Mouse (Mus musculus) gastrocnemius, postnatal 10 days (tissue): Measurements from ENCODE around the gene Mthfsl. TPM values are rescaled to one million over a fixed set of nuclear protein-coding genes. Genes with fewer than 3 reads are reported as not detected.
"Not testable (repeated sequence)": the region's sequence is repeated elsewhere in the genome, so short reads cannot be mapped to it uniquely, and the experiment has no call there.

Source experiments
- DNase-seq: peaks from one replicate; pipeline ENCODE4 v3.0.0; 2021; ENCODE audit warnings: mixed read lengths
- long read RNA-seq, 2 experiments: library from polyadenylated mRNA; stranded (forward); transcript quantifications; one replicate each; pipeline ENCODE4 v2.0.0; 2021
- total RNA-seq, 2 experiments: library from RNA; stranded (reverse); gene quantifications; 2 replicates each; pipeline ENCODE4 v1.2.3; 2021

The Mthfsl gene
- 10 to 100 TPM; 14.3 to 17.3 TPM for total RNA-seq
- long read RNA-seq, experiment 1, partial matches to known transcripts, result 0 of 13 reads
- long read RNA-seq, experiment 1, other reads (novel, unspliced or antisense), result 5 of 13 reads
- long read RNA-seq, experiment 2, partial matches to known transcripts, result 2 of 16 reads
- long read RNA-seq, experiment 2, other reads (novel, unspliced or antisense), result 8 of 16 reads

DNA sequence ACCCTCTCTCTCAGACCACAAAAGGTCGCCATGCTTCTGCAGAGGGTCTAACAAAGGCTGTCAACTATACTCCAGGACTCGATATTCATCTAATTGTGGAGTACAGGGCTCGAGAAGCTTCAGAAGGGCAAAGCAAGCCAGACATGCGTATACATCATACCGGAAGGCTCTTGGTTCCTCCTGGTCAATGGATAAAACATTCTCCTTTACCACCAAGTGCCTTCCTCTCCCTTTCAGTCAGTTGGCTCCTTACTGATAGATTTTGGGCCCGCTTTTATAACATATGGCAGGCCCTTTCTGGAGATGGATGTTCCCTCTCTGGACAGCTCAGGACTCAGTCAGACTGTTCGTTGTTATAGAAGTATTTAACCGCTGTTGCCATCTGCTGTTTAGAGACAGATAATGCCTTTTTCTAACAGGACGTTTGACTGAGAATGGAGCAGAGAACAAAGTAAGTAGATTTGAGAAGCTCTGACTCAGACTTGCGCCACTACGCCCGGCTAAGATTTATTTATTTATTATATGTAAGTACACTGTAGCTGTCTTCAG, at the start of gene Mthfsl:
TSS of gene Mthfsl (minus strand) at position 308 of the 549 bp plus-strand sequence.
- DNase-seq, result not testable (repeated sequence)

DNA sequence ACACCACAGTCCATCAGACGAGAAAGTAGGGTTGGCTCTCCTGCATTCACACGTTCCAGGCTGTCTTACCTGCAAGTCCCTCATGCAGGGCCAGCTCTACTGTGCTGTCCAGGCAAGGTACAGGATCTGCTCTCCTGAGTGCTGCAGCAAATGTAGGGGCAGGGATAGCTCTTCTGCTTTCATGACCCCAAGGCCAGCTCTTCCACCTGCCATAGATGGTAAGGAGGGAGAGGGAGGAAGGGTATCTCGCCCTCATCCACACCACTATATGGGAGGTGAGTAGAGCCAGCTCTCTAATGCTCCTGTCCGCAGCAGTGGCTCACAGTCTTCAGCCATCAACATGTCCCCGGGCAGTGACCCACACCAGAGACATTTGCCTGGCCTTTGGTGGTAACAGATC, 49.4 kb upstream of the Mthfsl start:
- DNase-seq, result not testable (repeated sequence)

DNA sequence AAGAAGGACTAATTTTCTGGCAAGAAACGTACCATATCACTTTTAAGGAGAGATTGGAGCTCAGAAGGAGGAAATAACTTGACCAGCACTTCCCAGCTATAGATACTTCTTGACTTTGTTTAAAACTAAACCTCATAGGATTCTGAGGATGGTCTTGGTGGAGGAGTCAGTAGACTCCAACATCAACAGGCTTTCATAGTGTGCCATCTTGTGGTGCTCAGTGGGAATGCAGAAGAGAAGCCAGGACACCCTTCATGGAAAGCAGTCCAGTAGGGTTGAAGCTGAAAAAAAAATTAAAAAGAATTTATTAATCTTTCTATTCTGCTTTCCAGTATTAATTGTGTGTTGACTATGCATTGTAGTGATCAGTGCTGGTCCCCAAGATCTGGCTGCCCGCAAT, 26.6 kb upstream of the Mthfsl start:
- DNase-seq, result peak; percentile 8

DNA sequence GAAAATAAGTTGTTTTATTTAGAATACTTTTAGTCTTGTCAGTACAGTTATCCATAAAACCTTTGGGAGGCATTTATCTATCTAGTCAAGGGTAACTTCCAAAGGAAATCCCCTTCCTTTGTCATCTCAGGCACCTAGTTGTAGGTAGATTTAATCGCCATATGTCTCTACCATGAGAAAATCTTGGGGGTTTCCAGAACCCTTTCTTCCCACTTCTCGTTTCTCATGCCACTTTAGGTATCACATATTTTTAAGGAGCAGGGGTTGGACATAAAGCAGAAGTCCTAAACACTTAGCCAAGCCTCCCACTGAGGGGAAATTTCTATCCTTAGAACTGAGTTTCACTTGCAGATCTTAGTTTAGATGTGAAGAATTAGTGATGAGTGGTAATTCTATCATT, 25.9 kb upstream of the Mthfsl start:
- DNase-seq, result not testable (repeated sequence)

DNA sequence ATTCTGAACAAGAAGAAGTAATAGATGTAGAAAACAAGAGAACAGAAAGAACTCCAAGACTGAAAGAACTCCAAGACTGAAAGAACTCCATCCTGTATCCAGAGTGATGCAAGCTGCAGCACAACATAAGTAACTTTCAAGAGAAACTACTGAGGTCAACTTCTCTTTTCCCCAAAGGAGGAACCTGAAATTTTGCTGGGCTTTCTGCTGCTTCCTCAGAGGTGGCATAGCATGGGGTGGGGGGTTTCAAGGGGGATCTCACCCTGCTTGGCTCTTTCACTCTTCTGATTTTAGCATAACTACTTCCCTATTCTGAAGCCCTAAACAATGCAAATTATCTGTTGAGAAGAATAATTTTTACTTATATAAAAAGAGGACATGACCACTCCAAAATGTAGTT, 15.2 kb upstream of the Mthfsl start:
- not testable (repeated sequence) for DNase-seq

DNA sequence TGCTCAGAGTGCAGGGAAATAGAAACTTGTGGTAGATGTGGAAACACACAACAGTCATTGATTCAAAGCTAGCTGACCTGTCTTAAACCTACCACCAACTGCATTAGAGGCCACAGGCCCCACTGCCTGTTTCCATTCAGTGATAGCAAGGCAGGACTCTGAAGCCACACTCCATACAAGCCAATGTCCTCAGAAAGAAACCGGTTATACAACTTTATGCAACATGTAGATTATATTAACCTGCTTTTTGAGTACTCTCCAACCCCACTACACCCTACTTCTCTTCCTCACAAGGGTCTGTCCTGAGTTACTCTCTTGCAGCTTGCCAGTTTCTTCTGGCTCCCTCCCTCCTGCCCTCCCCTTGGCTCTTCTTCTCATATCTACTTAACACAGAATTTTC, 13.1 kb upstream of the Mthfsl start:
- not testable (repeated sequence) for DNase-seq

DNA sequence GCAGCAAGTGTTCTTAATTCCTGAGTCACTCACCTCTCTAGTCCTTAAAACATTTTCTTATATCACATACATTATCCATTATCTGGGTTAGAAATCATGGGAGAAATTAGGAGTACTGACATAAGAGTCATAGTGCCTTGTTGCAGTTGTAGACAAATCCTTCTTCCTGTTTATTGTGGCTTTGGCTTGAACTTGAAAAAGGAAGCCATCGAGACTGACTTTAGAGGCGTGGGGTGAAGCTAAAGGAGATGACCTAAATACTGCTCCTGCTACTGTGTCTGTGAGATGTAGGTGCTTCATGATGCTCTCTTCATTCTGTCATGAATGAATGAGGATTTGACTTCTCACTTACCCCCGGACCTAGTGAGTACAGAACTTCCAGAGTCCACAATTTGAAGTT, 12.2 kb upstream of the Mthfsl start:
- not testable (repeated sequence) for DNase-seq

DNA sequence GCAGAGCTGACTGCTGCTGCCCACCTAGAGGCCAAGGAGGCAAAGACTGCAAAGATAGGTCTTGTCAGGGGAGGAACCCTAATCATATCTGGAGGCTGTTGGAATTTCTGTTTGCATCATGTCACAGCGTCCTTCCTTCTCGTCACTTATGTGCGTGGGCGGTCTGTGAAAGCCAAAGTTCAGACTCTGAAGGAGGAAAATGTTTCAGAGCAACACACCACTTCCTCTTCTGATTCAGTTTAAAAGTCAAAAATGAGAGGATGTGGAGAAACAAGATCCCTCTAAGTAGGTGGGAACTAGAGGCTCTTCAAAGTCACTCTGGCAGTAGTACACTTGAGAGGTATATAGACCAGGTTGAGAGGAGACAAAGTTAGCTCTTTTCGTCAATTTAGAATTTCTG, 11.6 kb upstream of the Mthfsl start, which contains the start of gene Bcl2a1d:
TSS of gene Bcl2a1d (minus strand) at position 187 of the 400 bp plus-strand sequence.
- not testable (repeated sequence) for DNase-seq

DNA sequence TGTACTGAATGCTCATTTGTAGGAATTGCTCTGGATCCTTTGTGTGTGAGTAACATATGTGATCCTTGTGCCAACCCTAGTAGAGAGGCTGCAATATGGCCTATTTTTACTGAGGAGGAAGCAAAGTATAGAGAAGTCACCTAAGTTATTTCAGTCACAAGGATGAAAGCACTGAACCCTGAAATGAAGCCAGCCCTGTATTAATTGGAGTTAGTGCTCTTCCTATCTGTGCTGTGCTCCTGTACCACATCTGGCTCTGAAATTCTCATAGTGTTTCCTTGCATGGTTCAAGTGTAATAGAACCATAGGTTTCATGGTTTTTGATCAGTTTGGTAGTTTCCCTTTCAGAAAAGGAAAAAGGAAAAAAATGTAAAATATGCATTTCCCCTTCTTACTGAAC, 8.2 kb upstream of the Mthfsl start:
- not testable (repeated sequence) for DNase-seq

DNA sequence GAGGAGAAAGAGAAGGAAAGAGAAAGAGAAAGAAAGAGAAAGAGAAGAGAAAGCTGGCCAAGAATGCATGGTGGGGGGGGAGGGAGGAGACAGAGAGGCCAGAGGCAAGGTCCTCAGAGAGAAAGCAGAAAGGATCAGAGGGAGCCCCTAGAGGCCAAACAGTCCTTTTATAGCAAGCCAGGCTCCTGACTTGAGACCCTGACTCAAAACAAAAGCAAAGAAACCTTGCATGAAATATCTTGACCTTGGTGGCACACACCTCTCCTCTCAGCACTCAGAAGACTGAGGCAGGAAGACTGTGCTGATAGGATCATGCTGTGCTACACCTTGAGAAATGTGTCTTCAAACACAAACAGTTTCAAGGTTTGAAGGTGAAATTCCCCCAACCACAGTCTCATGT, 1.5 kb upstream of the Mthfsl start:
- DNase-seq, result not testable (repeated sequence)

DNA sequence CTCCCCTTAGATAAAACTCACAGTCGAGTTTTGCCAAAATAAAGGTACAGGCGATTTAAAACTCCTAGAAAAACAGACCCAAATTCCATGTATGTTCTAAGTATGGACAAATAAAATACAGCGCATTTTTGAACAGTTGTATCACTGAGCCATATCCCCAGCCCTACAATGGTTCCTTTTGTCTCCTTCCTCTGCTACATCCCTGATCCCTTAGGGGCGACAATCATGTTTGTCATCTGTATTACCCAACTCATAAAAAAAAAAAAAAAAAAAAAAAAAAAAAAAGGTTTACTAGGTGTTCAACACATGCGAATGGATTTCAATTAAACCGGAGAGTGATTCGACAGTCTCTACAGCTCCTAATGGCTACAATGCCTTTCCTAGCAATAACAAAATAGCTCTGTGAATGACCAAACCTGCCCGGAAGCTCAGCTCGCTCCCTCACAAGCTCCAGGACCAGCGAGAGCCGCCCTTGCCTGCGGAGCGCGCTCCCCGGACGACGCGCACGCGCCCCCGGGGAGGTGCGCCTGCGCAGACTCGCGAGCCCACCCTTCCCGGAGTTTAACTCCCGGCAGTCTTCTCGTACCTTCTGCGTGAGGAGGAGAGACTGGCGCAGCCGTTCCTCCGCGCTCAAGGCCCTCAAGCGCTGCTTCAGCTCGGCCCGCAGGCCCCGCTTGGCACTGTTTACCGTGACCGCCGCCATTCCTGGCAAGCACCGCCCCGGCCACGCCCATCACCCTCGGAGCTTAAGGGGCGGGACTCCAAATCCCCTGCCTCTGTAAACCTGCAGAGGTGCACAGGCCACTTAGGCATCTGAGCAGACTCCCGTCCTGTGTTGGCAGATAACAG, 799 bp downstream of the Mthfsl start:
- DNase-seq, result not testable (repeated sequence)

DNA sequence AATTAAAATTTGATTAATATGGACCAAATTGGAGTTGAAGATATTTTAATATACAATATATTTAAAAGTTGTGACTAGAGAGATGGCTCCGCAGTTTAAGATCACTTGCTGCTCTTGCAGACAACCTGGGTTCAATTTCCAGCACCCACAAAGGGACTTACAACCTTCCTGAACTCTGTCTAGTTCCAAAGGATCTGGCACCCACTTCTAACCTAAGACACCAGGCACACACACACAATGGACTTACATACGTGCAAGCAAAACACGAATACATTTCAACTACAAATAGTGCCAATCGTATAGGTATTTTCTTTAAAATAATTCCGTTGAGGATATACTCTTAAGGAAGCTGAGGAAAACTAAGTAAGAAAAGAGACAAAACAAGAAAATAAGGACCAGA, 1.5 kb downstream of the Mthfsl start:
- not testable (repeated sequence) for DNase-seq

DNA sequence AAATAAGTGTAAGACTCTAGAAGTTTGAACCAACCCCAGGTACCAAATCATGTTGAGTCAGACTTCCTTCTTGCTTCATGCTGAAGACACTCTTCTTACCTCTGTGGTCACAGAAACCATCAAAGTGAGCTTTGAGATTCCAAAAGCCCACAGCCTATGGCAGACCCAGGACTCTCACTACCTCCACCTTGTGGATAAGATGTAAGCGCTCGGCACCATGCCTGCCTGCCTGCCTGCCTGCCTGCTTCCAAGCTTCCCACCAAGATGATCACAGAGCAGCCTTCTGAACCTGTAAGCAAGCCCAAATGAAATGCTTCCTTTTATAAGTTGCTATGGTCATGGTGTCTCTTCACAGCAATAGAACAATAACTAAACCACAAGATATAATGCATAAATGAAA, 2.0 kb downstream of the Mthfsl start:
- peak; percentile 49 for DNase-seq

DNA sequence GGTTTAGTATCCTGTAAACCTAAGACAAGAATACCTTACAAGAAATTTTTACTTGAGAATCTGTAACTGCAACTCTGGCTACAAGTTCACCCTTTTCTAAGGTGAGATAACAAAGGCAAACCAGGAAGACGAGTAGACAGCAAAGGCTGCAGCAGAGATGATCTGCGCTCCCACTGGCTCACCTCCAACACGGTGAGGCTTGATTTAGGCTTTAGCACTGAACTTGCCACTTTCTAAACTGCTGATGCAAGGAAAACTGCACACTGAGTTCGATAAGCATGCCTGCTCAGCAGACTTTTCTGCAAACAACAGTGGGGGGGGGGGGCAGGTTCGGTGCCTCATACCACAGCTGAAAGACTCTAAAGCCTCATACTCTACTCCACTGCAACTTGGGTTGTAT, 5.6 kb downstream of the Mthfsl start:
- DNase-seq, result not testable (repeated sequence)

DNA sequence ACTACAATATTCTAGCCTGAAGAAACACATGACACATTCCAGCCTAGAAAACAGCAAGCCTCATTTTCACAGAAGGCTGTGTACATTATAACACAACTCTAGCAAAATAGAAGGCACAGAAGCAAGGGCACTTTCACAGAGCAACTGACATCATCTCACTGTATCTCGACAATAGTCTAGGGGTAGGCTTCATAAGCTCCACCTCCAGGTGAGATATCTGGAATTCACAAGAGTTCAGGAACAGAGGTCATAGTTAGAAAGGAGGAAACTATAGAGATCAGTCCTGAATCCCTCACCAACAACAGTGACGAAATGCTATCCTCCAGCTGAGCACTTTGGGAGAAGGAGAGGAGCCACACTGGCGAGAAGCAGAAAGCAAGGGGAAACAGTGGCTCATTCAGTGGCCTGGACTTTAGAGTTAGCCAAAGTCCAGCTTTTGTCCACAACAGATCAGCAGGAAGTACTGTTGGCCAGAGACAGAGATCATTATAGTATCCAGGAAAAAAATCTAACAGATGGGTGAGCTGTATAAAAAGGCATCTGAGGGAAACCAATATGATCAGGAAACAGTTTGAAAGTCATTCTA, 7.8 kb downstream of the Mthfsl start:
- not testable (repeated sequence) for DNase-seq

DNA sequence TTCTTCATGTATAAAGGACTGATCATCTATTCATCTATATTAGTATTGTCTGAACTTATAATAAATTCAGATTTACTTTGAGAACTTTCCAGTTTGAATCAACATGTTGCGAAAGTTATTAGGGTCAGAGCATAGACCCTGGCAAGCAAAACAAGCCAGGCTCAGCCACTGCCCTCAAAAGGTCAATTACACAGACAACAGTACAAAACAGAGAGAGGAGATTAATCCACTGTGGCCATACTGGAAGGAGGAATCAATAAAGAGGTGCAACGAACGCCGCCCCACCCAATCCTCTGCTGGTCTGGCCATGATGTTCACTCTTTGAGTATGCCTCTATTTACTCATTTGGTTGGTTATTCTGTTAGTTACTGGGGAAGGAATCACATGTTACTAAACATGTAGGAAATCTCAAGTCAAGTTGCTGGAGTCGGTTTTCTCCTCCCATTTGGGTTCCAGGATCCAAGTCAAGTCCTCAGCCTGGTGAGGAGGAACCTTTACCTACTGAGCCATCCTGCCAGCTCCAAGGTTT, 9.1 kb downstream of the Mthfsl start:
- not testable (repeated sequence) for DNase-seq

DNA sequence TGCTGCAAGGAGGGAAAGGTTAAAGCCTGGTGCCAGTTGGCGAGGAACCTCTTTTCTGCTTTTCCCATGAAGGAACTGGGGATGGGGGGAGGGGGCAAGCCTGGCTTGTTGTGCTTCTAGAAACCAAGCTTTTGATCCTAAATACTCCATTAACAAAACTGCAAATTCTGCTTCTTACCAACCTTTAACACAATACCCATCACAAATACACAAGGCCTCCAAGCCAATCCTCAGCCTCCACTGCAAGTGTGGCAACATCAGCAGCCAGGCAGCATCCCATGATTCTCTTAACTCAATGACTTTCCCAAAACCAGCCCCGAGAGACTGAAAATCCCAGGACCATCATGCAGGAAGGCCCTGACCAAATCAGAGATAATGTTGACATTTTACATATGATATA, 9.7 kb downstream of the Mthfsl start:
- DNase-seq, result not testable (repeated sequence)

DNA sequence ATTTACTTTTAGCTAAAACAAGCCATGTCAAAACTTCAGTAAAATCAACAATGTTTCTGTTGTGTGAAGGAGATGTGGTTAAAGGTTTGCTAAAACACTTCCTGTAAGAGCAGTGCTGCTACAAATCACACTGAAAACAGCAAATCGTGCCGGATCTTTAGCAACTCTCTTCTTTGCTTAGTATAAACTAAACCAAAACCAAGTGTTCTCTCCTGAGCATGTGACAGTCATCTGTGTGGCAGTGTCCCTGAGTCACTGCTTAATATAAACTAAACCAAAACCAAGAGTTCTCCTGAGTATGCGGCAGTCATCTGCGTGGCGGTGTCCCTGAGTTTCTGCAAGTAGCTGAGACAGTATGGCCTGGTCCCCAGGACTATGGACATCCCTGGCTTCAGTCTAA, 10.3 kb downstream of the Mthfsl start:
- DNase-seq, result not testable (repeated sequence)

DNA sequence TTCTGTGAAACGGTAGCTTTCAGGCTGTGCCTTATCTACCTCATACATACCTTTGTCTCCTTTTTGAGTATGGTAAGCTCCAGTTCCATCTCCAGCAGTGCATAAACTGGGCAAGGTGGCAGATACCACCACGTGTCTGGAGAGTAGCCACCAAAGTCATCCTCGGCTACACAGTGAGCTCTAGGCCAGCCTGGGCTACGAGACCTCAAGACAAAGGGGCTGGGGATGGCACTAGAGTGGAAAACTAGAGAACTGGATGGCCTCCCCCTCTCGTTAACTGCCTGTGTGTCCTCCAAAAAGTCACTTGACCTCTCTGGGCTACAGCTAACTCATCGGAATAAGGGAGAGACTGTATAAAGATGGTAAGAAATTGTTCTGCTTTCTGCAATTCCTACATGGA, 10.8 kb downstream of the Mthfsl start:
- DNase-seq, result no peak

DNA sequence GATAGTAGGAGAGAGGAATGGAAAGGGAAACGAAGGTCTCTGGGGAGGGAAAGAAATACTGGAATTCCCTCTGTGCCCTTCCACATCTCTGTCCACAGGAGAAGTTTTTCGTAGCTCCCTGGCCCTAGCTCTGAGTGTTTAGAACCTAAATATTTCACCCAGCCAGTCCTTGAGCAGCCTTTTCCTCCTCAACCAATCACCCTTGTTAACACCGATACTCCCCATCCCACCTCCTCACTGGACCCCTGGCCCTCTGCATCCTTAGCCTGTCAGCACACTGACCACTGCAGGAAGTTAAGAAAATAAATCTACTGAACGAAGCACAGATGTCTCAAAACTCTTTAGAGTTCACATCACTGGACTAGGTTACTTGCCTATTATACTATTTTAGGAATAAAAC, 13.4 kb downstream of the Mthfsl start:
- DNase-seq, result no peak

DNA sequence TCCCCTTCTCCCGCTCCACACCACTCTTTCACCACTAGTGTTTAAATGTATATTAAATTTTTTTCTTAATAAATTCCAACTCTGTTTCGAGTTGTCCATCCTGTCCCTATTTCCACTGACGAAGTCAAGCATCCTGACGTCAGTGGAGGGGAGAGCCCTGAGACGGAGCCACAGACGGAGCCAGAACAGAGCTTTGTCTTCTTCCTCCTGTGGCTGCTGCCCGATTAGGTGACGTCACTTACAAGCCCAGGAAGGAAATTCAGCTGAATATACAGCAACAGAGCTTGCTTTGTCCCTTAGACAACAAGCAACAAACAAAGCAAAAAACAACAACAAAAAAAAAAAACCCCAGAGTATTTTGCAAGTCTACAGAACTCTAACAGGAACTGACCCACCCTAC, 14.9 kb downstream of the Mthfsl start:
- not testable (repeated sequence) for DNase-seq

DNA sequence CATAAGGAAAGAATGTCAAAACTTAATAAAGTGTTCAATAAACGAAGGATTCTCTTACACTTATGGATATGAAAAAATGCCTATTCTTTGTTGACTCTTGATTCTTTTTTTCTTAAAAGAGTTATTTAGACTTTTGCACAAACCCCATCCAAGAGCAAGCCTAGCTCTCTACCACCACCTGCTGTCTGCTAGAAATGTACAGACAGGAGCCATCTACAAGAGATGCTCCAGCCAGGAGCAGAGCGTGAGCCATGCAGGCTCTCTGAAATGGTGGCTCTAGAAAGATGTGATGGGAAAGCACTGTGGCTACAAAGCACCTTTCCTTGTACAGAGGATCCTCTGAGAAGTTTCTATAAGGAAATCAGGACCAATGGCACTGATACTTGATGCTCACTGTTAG, 21.4 kb downstream of the Mthfsl start:
- not testable (repeated sequence) for DNase-seq

DNA sequence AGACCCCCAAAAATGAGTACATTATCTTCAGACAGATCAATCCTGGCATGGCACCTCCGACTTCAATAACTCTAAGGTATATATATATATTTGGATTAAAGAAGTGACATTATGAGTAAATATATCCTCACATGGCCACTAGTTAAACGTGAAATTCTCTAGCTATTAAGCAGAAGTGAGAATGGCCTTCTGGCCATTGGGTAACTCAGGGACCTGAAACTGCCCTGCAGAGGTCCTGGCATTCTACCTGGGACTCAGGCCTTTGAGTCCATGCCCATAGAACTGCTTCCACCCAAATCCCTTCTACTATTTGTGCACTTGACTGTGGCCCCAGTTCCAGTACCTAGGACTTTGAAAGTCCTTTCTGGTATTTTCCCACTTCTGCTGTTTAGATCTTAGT, 28.8 kb downstream of the Mthfsl start:
- DNase-seq, result not testable (repeated sequence)
